Mouse (Mus musculus) kidney, postnatal 10 days (tissue): ENCODE results near the gene Batf.
A peak's percentile ranks its signal among the peaks of the same experiment; 100 is the strongest.
"Not testable (repeated sequence)": the region's sequence is repeated elsewhere in the genome, so short reads cannot be mapped to it uniquely, and the experiment has no call there.

Experiments used
- DNase-seq: peaks from one replicate; pipeline ENCODE4 v3.0.0; 2021; ENCODE audit warnings: mixed read lengths

The Batf gene

DNA sequence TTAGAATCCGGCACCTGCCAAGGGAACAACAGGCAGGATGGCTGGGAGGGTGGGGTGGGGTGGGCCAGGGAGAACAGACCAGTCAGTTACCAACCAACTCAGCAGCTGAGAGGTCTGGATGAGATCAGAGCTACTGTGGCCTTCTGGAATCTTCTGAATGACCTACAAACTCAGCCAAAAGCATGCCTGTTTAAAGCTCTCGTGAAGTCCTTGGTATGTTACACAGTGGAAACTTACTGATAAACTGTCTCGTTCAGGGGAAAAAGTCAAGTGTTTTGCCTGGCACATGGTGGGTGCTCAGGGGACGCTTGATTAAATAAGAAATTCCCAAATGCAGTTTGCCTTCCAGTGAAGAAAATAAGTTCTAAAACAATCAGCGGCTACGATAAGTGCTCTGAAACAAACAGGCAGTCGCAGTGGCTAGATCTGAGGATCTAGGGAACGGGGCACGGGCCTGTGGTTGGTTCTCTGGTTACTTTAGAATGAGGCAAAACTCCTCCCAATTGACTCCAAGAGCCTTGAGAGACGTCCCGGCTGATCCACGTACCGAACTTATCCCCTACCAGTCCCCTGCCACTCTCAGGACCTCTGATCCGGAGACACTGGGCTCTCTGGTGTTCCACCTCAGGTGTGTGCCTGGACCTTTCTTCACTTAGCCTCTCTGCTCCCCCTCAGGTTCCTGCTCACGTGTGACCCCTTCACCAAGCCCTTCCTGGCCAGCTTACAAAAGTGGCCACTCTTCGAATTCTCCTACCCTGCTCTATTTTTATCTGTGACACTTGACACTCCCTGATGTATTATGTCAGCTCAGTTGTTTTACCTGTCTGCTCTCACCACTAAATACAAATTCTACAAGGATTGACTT lies 1.8 kb upstream of the Batf start:
- DNase-seq = no peak

DNA sequence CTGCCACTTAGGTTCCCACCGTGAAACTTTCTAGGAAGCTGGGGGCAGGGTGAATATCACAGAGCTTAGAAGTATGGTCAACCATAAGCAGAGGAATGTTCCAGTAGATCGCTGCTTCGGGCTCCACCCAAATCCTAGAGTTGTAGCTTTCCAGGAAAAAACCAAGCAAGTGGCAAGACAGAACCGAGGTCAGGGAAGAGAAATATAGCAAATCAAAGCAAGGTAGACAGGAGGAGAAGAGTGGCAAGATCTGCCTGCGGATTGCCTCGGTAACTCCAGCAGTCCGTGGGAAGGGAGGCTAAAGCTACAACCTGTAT lies 706 bp downstream of the Batf start:
- DNase-seq = no peak

DNA sequence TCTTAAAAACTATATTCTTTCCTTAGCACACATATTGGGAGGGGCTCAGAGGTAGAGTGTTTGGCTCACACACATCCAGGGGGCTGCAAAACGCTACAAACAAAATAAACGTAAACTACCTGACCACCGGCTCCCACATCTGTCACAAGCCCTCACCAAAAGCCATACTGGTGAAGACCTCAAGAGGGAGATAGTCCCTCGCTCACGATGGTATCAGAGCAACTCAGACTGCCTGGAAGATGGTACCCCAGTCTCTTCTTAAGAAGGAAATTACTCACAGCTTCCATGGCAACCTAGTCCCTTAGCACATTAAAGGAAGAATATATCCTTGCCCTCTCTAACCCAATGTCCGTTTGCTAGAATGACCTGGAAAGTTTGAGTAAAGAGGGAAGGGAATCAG lies 1.4 kb downstream of the Batf start:
- DNase-seq = no peak

DNA sequence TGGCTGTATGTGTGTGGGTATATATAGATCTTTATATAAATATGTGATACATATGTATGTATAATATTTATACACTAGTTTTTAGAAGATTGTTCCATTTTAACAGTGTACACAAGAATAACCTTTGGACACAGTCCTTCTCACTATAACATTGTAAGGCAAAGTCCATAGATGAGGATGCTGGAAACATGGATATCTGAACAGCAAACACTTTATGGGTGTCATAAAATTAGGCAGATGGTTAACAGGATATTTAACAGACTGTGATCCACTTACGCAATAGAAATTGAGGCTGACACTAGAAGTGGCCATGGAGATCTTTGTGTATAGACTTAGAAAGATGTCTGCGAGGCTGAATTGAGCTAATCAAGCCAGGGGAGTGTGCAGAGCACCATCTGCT lies 9.3 kb downstream of the Batf start:
- DNase-seq = no peak

DNA sequence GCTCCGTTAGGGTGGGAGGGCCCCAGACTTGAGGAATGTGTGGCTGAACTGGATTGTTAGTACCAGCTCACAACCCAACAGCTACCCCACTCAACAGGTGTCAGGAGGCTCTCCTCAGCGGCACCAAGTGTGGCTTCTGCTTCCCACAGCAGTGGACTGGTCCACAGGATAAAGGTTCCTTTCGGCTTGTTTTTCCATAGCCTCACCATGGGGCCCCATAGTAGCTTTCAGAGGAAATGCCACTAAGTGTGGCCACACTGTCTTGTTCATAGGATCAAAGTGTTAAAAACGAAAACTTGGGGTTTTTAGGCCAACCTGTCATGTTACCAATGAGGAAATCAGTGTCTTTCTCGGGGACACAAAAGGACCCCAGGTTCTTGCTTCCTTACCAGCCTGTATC lies 10.0 kb downstream of the Batf start:
- DNase-seq = no peak

DNA sequence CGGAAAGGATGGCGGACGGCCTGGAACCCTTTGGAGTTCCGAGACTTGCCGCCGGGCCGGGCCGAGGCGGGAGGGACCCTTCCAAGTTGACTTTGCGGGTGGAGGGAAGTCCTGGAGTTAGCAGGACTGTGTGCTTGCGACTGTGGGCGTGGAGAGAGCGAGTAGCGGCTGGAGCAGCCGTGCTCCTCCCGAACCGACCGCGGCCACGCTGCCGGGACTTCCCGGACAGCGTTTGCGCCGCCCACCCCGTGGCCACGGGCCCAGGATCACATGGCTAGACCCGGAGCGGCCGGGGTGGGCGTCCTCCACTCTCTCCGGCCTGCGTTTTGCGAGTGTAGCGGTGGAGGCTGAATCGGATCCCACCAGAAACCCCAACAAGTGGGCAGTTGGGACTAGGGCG lies 11.7 kb downstream of the Batf start:
- DNase-seq = not testable (repeated sequence)

DNA sequence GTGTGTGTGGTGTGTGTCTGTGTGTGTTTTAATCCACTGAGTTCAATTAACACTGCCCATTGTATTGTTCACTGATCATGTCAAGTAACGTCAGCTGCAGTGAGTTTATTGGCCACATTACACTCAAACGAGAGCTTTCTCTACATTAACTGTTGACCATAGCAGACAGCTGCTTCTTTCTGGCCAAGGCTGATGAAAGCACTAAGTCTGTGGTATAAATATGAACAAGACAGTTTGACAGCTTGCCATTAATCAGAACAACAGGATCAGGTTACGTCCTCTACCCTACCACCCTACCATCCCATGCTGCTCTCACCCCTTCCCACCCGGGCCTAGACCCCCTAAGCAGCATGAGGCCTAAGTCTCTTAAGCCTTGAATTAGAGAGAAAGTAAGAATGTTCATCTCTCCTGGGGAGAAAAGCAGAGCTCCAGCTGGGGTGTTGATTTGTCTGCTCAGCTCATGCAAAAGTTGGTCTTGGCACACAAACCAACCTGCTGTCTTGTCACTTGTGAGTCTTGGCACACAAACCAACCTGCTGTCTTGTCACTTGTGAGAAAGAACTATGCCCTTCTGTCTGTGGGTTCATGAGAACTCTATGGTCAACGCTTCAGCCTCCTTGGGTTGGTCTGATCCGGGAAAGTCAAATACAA lies 13.8 kb downstream of the Batf start:
- no peak for DNase-seq

DNA sequence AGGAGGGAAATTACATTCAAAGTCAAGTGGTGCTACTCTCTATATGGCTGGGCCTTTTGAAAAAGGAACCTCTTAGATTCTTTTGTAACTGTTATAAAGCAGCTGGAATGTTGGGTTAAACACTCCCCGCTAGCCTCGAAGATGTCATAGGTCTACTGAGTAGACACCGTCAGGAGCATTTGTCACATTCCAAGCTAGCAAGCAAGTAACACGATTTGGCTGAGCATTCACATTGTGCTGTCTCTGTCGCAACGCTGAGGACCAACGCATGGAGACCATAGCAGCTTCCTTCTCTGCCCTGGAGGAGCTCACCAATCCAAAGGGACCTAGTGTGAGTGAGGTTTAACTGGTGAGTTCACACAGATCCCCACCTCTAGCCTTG lies 14.4 kb downstream of the Batf start:
- DNase-seq = no peak

DNA sequence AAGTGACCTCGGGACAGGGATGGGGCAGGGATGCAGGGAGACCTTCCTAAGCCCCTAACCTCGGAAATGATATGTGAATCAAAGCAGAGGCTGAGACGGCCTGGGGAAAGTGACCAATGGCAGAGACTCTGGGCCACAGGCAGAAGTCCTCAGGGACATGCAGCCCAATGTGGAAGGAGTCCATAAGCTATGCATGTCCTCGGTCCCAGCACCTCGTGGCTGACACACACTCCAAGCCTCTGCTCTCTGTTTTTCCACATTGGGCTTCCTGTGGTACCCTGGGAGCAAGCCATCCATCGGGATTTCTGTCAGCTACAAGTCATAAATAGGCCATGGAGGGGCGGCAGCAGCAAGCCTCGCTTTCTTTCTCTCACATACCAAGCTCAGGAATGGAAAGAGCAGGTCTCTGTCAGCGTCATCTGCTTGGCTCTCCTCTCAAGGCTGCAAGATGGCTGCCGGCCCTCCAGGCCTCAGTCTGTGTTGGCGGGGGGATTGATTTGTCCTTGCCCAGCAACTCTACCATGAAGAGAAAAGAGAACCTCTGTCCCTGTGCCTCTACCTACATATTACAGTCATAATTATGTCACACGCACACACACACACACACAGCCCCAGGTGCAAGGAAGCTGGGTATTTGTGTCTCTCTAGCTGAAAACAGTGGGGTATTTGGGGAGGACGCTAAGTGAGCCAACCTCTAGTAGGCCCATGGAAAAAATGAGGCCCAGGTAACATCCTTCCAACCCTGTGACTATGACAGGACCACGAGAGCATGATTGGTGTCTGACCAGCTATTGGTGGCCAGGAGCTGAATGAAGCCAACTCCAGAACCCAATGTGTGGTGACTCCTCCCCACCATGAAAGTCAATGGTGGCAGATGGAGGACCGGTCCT lies 15.9 kb downstream of the Batf start:
- no peak for DNase-seq

DNA sequence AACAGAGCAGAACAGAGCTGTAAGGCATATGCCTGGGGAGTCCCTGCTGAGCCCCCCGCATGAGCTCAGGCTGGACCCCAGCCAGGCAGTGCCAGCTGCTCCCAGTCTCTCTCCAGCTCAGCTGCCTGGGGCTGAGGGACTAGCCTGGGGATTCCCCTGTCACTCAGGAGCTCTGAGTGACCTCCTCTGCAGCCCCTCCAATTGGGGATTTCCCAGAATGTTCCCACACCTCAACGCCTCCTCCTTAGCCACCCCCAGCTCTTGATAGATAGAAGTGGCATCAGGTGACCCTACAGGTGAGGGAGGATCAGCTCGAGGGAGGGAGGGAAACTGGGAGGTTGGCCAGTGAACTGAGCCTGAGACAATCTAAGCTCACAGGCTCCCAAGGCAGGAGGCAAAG lies 17.0 kb downstream of the Batf start:
- no peak for DNase-seq

DNA sequence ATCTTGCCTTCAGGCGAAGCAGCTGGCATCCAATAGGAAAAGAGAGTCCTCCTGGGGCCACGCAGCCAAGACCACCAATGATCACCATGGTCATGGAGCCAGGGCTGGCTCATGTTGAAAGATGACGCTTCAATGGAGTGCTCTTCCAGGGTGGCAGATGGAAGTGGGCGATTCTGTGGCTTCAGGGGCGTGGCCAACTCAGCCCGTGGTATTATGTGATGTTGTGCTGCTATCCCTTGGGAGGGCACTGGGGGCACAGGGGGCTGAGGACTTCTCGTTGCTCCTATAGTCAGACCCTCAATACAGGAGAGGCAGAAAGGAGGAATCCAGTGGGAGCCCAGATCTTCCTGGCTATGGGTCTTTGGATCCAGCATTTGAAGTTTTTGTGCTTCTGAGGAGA lies 18.1 kb downstream of the Batf start:
- no peak for DNase-seq

DNA sequence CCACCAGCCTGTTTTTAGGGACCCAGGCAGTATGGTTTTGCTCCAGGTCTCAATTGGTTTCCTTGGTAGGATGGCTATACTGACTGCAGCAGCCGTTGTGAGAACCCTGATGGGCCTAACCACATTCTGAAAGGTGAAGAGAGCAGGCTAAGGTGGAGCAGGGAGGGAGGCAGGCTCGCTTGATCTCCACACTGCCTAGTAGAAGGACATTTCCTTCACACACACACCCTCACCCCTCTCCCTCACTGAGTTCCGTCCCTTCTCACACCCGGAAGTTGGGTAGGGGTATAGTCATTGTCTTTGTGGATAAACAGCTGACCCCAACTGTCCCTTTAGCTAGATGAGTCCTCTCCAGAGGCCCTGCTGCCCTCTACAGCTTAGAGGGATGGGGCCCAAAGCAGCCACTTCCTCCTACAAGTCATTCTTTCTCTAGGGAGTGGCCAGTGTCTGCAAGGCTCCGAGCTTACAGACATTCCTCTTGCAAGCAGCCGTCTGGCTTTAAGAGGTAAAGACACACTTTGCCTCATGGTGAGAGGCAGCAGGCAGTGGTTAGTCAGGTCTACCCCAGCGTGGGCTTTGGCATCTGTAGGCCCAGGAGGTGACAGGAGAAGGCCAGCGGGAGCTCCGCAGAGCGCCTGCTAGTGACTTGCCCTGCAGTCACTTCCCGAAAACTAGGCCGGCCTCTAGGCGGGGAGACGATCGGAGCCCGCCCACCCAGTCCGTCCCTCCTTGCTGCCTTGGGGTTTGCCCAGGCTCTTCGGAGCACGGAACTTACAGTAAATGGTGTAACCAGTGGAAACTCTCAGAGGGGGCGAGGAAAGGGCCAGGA lies 18.7 kb downstream of the Batf start:
- peak; percentile 89 for DNase-seq

DNA sequence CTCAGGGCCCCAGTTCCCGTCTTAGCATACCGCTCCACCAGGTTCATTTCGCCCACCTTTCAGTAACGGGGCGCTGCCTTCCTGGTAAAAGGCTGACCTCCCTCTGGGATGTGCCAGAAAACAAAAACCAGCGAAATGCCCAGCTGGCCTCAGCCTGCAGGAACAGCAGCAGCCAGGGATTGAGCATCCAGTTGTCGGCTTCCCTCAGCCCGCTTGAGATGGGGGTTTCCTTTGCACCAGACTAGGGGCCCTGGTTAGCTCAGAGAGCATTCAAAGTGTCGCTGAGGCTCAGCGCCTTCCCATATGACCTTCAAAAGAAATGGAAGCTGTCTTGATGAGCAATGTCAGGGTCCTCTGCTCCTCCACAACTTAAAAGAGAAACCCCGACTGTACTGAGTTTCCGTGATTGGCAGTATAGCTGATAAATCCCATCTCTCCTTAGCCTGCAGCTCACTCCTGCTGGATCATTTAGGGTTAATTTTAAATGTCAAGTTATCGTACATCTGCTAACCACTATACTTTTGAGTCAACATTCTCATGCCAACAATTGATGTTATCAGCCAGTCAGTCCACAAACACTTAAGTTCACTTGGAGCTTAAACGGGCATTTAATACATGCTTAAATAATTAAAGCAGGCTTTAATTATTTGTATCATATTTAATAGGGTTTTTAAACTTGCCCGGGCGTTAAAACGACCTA lies 19.5 kb downstream of the Batf start:
- DNase-seq = no peak

DNA sequence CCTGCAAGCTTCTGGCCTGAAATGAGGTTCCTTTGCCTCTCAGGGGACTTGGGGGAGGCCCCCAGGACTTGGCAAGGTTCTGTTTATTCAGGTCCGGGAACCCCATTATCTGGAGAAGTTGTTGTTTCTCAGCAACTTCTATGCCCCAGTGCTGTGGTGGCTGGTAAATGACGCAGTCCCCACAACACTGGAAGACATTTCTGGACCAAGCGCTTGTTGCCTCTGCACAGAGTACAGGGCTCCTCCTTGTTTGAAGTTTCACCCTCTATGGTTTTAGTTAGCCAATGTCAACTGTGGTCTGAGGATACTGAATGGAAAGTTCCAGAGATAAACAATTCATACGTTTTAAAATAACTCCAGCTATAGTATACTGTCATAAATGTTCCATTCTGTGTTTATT lies 20.4 kb downstream of the Batf start:
- no peak for DNase-seq

DNA sequence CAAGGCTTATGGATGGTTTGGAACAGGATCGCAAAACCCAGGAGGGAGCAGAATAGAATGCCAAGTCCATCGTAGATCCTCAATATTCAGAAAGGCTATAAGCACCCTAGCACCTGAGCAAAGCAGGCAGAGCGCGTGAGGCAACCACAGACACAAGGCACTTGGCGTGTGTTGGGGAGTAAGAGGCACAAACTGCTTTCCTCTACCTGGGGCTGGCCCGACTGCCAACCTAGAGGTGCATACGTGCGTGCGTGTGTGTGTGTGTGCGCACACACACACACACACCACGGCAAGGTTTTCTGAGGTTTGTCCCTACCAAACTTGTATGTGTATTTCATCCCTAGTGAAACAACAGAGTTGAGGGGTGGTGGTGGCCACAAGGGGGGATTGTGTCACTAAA lies 20.9 kb downstream of the Batf start:
- DNase-seq = no peak

DNA sequence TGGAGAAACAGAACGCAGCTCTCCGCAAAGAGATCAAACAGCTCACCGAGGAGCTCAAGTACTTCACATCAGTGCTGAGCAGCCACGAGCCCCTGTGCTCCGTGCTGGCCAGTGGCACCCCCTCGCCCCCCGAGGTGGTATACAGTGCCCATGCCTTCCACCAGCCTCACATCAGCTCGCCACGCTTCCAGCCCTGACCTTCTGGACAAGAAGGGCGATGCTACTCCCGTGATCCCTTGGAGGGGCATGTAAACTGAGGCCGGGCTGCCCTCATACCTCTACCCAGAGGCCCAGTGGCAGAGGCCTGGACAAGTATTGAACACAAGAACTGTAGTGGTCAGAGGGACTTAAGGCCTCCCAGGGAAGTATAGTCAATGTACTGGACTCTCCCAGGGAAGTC lies 22.1 kb downstream of the Batf start:
- DNase-seq = no peak

DNA sequence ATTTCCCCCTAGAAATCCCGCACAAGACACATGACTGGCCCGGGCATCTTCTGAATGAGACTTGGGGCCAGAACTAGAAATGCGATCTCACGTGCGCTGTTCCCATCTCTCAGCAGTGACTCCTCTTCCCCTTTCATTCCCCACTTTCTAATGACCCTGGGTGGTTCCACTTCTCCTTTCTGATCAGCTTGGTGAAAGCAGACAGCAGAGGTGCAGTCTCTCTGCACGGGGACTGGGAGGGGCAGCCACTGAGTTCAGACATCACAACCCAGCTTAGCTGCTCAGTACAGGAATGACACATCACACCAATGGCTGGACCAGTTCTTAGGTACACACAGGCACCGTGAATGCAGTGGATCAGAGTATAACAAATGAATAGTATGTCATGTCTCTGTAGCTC lies 24.2 kb downstream of the Batf start:
- no peak for DNase-seq

DNA sequence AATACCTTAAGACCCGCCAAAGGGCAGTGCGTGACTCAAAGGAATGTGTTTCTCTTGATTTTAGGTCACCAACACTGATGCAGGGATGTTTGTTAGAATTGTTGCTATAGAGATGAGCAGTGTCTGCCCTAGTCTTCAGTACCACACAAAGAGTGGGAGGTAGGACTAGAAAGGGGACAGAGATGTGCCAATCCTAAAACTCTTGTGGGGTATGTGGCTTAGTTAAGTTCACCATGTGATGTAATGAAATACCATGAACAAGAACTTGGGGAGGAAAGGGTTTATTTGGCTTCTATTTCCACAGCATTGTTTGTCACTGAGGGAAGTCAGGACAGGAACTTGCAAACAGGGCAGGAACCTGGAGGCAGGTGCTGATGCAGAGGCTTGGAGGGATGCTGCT lies 26.1 kb downstream of the Batf start:
- no peak for DNase-seq

DNA sequence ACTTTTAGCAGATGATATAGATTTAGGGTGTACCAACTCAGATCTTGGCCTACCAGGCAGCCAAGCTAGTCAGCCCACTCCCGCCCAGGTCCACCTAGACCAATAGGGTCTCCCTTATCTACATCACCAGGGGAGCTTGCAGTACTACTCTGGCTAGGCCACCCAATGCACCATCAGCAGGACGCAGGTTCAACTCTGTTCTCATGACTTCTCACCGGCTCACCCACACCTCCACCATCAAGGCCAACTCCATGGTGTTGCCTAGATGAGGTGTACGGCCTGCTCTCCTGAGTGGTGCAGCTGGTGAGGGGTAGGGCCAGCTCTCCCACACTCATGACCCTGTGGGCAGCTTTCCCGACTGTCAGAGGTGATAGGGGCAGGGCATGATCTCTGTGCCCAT lies 27.7 kb downstream of the Batf start:
- DNase-seq = no peak

DNA sequence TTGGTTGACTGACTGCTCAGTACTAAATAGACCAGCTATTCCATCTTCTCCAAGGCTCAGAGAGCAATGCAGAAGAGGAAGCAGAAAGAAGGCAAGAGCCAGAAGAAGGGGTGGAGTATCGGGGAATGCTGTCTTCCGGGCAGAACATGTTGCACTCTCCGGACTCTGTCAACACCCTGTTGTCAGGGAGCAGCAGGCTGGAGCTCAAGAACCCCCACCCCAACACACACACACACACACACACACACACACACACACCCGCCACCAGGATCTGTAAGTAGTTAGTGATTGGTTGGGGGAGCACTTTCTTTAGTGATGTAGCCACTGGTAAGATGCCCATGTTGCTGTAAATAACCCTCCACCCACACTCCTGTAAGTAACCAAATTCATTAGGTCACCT lies 38.8 kb downstream of the Batf start:
- DNase-seq = no peak

DNA sequence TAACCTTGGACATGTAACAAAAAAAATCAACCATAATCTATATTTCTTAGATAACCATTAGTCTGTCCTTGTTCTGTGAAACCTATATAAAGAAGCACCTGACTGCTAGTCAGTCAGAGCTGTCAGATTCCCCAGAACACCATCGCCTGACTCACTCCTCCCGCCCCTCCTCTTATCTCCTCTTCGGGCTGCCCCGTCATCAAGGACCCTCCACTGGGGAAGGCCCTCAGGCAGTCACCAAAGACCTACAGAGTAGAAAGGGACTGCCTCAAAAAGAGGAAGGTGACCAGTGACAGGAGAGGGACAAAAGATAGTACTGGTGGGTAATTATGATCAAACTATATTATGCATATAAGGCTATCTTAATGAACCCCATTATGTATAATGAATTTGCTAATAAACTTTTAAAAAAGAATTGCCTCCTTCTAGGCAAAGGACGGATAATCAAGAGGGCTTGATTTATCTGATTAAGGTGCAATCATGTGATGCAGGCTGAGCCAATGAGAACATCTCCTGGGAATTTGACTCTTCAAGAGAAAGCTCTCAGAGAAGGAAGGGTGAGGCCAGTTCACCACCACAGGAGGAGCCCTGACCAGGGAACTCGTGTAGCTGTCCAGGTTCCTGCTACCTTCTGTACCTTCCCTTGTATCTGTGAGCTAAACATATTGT lies 40.4 kb downstream of the Batf start:
- no peak for DNase-seq

DNA sequence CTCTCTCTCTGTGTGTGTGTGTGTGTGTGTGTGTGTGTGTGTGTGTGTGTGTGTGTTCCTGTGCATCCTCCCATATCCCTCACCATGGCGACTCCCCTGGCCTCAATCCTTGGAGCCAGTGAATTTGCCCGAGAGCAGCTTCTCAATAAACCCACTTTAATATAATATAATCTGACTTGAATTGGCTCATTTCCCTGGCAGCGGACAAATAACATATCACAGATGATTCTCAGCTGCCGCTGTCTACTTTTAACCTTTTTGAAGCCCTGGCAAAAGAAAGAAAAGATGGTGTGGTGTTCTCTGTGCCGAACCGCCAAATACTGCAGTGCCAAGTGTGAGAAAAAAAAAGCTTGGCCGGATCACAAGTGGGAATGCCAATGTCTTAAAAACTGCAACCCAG lies 41.7 kb downstream of the Batf start:
- no peak for DNase-seq
